Mouse (Mus musculus) bone marrow macrophage, adult 2 months (primary cell): ENCODE measurements around the gene Hoxb2. TPM values are rescaled to one million over a fixed set of nuclear protein-coding genes. Genes with fewer than 3 reads are reported as not detected.

Experiments
- H3K27ac ChIP-seq: 2 replicates; pipeline ENCODE4 v1.5.1; 2012; ENCODE audit warnings: low read depth, low read length; ENCODE audit not compliant: insufficient read depth
- H3K4me1 ChIP-seq: 2 replicates; pipeline ENCODE4 v1.6.1; 2012; ENCODE audit warnings: low read length; ENCODE audit not compliant: control insufficient read depth, insufficient read depth
- H3K4me3 ChIP-seq: 2 replicates; pipeline ENCODE4 v1.5.1; 2012; ENCODE audit warnings: mild to moderate bottlenecking, low read length, moderate library complexity; ENCODE audit not compliant: insufficient read depth
- CTCF ChIP-seq: IDR thresholded peaks from 2 replicates; pipeline ENCODE4 v1.5.1; 2012; ENCODE audit warnings: low read depth, mild to moderate bottlenecking, low read length, moderate library complexity
- POLR2A ChIP-seq: IDR thresholded peaks from 2 replicates; pipeline ENCODE4 v1.6.1; 2012; ENCODE audit warnings: mild to moderate bottlenecking, low read depth, low read length, borderline replicate concordance
- polyA plus RNA-seq: library from polyadenylated mRNA; stranded (reverse); fragments of >200 nt; gene quantifications from 2 replicates; pipeline ENCODE4 v1.2.4, GENCODE M21; 2012; ENCODE audit not compliant: missing spikeins, insufficient read depth, insufficient read length

The Hoxb2 gene
- polyA plus RNA-seq, 1 experiment, result not detected

DNA sequence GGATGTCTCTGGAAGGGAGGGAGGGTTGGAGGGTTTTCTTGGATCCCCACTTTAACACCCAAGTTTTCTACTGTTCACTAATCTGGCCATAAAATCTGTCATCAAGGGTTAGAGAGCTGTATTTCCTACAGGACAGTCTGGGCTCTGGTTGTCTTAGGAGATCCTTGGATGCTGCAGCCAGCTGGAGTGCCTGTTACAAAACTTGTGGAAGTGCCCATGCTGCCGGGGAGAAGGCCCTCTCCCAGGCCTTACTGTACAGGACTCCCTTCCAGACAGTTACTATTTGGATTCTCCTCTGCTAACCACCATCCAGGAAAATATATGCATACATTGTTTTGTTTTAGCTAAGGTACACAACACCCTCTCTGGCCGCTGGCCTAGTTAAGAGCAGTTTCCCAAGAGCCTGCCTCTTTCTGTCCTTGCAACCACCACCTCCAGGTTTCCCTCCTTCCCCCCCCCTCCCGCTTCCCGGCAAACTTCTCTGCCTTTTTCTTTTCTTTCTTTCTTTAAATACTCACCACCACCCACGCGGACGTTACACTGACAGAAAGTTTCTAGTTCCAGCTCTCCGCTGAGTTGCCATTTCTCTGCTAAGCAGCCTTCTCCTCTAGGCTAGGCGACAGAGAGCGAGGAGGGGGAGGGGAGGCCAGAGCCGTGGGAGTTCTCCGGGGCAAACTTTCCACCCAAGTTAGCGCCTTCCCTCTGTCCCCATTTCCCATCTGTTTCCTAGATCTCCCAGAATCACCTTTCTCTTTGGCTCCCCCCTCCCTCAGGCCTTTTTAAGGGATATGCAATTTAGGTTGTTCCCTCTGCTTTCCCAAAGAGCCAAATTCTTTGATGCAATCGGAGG lies 609 bp upstream of the Hoxb2 start:
- TF ChIP-seq CTCF, result no peak
- no peak for TF ChIP-seq POLR2A
- Histone ChIP-seq H3K4me1 (no peaks in the 10 kb centered on the region), H3K4me3 (no peak overlapping the region), H3K27ac (no peak overlapping the region)

DNA sequence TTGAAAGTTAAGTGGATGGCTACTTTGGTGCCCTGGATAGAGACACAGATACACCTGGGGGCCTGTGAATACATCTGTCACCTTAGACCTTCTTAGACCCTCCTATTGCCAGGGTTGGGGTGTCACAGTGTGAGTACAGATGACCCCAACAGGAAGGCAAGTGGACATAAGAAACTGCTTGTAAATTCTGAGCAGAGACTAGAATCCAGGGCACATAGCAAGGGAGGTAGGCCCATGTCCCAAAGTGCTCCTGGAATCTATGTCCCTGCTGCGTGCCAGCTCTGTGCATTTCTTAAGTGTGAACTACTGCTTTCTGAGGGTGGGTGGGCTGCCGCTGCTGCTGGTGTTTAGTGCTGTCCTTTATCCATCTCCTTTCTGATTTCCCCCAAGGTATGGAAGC lies 466 bp downstream of the Hoxb2 start:
- Histone ChIP-seq H3K4me3 (no peak overlapping the region), H3K27ac (no peak overlapping the region), H3K4me1 (no peaks in the 10 kb centered on the region)
- no peak for TF ChIP-seq CTCF
- TF ChIP-seq POLR2A, result no peak

DNA sequence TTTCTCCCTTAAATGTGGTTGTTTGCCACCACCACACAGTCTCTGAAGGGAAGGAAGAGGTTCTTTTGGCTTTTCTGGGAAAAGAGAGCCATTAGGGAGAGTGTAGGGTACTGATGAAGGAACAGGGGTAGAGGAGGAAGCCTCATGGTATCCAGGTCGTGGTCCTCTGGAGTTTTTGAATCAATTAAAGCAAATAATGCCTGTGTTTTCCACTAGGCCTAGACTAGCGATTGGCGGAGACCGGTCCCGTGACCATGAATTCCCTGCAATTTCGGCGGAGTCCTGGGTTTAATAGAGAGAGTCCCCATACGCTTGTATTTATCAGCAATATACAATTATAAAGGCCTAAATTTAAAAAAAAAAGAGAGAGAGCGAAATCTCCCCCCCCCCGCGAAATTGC lies 987 bp downstream of the Hoxb2 start:
- Histone ChIP-seq H3K4me1 (no peaks in the 10 kb centered on the region), H3K4me3 (no peak overlapping the region), H3K27ac (no peak overlapping the region)
- TF ChIP-seq POLR2A (no peak), CTCF (no peak)

DNA sequence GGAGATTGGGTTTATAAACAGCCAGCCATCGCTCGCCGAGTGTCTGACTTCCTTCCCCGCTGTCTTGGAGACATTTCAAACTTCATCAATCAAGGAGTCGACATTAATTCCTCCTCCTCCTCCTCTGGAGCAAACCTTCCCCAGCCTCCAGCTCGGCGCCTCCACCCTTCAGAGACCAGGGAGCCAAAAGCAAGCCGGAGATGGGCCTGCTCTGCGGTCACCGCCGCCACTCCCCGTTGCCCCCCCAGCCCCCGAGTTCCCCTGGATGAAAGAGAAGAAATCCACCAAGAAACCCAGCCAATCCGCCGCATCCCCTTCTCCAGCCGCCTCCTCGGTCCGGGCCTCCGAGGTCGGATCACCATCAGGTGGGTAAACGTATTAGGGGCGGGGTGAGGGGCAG lies 1.5 kb downstream of the Hoxb2 start:
- no peak for TF ChIP-seq POLR2A
- no peak for TF ChIP-seq CTCF
- Histone ChIP-seq H3K4me1 (no peaks in the 10 kb centered on the region), H3K27ac (no peak overlapping the region), H3K4me3 (no peak overlapping the region)

DNA sequence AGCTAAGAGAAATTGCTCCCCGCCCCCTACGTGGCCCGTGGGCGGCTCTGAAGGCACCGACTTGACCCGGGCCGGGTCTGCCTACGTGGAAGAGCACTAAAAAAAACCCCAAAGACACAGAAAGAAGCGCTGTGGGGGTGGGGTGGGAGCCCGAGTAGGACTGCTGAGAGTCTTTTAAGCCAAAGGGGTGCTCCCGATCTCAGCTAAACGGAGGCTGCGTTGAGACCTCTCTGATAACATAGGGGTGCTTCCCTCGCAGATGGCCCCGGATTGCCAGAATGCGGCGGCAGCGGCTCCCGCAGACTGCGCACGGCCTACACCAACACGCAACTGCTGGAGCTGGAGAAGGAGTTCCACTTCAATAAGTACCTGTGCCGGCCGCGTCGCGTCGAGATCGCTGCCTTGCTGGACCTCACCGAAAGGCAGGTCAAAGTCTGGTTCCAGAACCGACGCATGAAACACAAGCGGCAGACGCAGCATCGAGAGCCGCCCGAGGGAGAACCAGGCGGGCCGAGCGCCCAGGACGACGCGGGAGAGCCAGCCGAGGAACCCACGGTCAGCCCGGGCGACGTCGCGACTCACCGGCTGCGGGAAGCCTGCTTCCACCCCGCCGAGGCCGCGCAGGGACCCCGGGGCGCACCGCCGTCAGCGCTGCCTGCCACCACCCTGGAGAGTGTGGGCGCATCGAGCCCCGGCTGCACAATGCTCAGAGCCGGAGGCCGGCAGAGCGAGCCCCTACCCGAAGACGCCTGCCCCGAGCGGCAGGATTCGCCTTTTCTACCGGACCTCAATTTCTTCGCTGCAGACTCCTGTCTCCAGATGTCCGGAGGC lies 2.6 kb downstream of the Hoxb2 start:
- TF ChIP-seq CTCF (no peak), POLR2A (no peak)
- Histone ChIP-seq H3K4me1 (no peaks in the 10 kb centered on the region), H3K27ac (no peak overlapping the region), H3K4me3 (no peak overlapping the region)

DNA sequence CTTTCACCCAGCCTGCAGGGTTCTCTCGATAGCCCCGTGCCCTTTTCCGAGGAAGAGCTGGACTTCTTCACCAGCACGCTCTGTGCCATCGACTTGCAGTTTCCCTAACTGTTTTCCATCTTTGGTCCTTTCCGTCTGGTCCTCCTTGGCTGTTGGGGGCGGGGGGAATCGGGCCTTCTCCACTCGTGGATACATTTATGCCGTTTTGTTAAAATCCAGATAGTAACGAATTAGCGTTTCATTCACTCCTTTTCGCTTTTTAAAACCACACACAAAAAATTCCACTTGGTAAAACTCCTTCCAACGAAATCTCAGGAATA lies 3.2 kb downstream of the Hoxb2 start:
- Histone ChIP-seq H3K27ac (no peak overlapping the region), H3K4me1 (no peaks in the 10 kb centered on the region), H3K4me3 (no peak overlapping the region)
- TF ChIP-seq CTCF, result no peak
- no peak for TF ChIP-seq POLR2A

DNA sequence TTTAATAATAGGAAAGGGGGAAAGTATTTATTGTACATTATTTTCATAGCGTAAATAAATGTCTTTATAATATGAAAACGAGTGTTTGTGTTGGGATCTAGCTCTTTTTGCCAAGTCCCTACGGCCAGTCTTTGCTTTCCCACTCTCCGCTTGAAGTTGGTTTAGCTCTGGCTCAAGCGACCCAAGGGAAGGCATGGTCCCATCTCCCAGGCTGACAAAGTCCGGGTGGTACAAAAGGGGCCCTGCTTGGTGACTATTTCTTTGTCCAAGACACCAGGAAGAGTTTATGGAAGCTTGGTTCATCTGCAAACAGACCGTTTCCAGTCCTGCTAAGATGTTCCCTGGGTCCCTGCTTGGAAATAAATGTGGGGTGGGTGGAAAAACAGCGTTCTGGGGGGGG lies 3.6 kb downstream of the Hoxb2 start:
- no peak overlapping the region for H3K4me3 ChIP-seq
- no peaks in the 10 kb centered on the region for H3K4me1 ChIP-seq
- H3K27ac ChIP-seq, result no peak overlapping the region
- TF ChIP-seq POLR2A (no peak), CTCF (no peak)

DNA sequence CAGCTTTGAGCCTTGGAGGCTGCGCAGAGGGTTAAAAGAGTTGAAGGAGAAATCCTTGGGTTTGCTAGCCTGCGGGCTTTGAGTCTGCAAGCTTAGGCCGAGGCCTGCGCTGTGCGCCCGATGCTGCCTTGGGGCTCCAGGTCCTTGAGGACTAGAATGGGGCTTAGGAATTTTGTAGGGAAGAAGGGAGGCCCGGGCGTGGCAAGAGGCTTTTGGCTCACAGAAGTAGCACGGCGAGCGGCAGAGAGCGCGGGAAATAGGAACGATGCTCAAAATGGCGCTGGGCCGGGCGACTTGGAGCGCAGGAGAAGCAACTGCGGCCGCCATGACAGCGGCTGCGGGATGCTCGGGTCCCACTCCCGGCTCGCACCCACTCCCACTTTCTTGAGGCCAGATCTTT lies 4.1 kb downstream of the Hoxb2 start:
- H3K4me1 ChIP-seq, result no peaks in the 10 kb centered on the region
- TF ChIP-seq CTCF, result no peak
- no peak for TF ChIP-seq POLR2A
- no peak overlapping the region for H3K4me3 ChIP-seq
- no peak overlapping the region for H3K27ac ChIP-seq

DNA sequence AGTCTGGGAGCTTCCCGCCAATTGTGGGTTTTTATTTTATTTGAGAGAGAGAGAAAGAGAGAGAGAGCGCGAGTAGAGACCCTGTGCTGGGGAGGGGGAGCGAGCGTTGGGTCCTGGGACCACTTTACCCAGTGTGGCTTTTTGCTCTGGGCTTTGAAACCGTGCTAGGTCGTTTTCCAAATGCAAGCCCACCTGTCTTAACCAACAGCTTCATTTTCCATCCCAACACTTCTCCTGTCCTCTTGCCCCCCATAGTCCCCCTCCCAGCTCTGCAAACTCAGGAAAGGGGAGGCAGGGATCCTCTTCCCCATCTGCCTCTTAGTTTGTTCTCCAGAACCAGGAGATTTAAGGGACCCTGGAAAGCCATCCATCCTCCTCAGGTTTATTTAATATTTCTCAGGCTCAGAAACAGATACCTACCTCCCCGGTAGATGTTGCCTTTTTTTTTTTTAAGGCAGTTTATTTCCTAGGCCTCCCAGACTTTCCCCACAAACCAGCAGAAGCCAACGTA lies 4.5 kb downstream of the Hoxb2 start:
- Histone ChIP-seq H3K4me1 (no peaks in the 10 kb centered on the region), H3K4me3 (no peak overlapping the region), H3K27ac (no peak overlapping the region)
- no peak for TF ChIP-seq CTCF
- no peak for TF ChIP-seq POLR2A

DNA sequence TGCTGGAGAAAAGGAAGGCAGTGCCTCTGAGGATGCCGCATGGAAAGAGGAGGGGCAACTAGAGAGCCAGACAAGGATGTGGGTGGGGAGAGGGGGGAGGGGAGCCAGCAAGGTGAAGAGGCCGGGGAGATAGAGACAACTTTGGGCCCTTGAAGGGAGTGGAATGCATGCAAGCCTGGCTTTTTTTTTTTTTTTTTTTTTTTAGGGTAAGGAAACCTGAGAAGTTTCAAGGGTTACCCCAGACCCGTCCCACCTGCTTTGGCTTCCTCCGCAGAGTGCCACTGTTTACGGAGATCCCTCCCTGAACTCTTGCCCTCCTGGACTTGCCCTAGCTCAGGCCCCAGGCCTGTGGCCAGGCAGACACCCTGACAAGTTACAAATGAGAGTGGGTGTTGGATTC lies 13.5 kb downstream of the Hoxb2 start:
- no peak overlapping the region for H3K4me3 ChIP-seq
- no peaks in the 10 kb centered on the region for H3K4me1 ChIP-seq
- no peak for TF ChIP-seq CTCF
- no peak for TF ChIP-seq POLR2A
- H3K27ac ChIP-seq, result no peak overlapping the region
